Mouse (Mus musculus) activated CD4-positive, CD25-positive, alpha-beta regulatory T cell, adult 4 months (primary cell): ENCODE results near the gene Mfn2. TPM values are rescaled to one million over a fixed set of nuclear protein-coding genes. Genes with fewer than 3 reads are reported as not detected.

Experiments used
- ATAC-seq: one replicate; pipeline ENCODE4 v1.8.0; 2017
- polyA plus RNA-seq, 2 experiments: library from polyadenylated mRNA; unstranded; fragments of 100-300 nt; shearing (Covaris generic); gene quantifications; one replicate each; pipeline ENCODE4 v1.2.1; 2017

Gene Mfn2
- polyA plus RNA-seq: 10 to 100 TPM; 17.2 to 23.9 TPM

DNA sequence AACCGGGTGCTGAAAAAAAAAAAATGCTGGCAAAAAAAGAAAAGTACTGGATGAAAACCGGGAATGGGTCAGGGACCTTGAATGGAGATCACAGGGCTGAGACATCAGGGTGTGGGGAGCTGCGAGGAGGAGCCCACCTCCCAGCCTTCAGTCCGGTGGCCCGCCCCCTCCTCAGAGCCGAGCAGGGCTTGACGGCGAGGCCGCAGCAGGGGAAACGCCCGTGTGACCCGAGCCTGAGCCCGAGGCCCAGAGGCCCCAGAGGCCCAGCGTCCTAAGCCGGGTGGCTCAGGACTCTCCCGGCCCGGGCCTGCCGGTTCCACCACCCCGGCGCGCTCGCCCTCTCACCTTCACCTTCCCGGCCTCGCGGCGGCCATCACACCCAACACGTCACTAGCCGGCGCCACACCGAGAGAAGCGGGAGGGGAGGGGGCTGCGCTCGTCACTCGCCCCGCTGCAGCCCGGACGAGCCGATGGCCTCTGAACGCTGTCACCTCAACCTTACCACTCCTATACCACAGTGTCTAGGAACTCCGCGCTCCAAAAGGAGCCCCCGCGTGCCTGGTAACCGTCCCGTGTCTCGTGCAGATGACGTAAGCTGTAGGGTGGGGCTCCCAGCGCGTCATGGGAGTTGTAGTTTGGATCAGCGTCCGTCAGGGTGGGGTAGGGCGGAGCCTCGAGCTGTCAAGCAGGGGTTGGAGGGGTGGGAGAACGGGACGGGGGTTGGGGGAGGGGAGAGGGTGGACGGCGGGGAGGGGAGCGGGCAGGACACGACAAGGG, at the start of gene Mfn2:
Gene Mfn2, minus strand, starts transcription at position 392 of the 777 bp plus-strand sequence.
- ATAC-seq: peak; percentile 90

DNA sequence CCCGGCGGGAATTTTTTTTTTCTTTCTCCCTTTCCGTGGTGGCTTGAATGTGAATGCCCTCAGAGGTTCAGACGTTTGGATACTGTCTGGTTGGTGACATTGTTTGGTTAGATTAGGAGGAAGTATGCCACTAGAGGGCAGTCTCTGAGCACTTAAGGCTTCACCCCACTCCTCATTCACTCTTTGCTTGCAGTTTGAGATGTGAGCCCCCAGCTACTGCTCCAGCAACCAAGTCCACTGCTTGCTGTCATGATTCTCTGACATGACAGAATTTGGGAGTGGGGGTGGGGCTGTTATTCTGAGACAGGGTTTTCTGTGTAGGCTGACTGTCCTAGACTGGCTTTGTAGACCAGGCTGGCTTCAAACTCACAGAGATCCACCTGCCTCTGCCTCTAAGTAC, 49.1 kb upstream of the Mfn2 start:
- ATAC-seq: peak; percentile 69

DNA sequence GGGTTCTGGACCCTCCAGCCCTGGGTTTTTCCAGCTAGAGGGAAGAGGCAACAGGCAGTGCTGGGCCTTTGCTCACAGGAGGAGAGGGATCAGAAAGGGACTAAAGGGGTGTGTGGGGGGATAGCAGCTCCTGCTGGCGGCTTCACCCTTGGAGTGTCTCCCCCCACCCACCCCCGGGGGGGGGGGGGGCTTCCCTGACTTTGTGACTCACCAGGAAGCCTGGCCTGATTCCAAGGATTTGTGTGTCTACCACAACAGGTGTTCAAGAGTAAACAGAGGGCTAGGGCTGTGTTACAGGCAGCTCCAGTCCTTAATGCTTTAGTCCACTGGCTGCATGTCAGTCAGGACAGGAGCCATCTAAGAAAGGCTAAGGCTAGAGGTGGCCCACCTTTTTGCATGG, 43.0 kb upstream of the Mfn2 start:
- no peak for ATAC-seq

DNA sequence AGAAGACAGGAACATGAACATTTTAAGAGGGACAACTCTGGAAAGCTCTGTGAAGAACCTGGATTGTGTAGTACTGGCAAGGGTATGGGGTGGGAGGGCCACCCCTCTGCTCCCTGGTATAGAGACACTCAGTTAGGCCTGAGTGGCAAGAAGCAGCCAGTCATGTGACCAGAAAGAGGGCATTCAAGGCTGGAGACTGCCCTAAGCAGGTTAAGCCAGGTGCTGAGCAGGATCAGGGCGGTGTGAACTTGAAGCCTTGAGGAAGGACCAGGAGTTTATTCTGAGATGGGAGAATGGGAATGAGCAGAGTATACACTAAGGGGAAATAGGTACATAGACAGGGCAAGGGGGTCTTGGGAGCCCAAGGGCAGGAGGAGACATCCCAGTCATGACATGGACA, 38.5 kb upstream of the Mfn2 start:
- ATAC-seq: no peak

DNA sequence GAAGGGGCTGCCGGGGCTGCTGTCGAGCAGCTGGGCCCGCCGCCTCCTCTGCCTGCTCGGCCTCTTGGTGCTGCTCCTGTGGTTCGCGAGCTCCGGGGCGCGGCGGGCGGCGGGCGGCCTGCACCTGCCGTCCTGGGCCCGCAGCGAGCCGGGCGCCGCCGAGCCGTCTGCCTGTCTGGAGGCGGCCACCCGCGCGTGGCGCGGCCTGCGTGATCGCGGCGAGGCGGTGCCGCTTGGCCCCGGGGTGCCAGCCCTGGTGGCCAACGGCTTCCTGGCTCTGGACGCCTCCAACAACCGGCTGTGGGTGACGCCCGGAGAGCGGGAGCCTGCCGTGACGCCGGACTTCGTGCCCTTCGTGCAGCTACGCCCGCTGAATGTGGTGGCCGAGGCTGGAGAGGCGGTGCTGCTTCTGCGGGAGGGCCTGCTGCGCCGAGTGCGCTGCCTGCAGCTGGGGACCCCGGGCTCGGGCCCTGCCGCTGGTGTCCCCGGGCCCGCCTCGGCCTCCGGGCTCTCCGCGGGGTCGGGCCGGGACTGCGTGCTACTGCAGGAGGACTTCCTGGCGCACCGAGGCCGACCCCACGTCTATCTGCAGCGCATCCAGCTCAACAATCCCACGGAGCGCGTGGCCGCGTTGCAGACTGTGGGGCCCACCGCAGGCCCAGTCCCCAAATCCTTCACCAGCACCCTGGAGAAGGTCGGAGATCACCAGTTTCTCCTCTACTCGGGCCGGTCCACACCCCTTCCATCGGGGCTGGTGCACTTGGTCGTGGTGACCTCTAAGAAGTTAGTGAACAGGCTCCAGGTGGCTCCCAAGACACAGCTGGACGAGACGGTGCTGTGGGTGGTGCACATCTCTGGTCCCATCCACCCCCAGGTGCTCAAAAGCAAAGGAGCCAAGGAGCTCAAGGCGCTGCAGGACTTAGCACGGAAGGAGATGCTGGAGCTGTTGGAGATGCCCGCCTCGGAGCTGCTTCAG, 36.8 kb upstream of the Mfn2 start:
- ATAC-seq: peak; percentile 30

DNA sequence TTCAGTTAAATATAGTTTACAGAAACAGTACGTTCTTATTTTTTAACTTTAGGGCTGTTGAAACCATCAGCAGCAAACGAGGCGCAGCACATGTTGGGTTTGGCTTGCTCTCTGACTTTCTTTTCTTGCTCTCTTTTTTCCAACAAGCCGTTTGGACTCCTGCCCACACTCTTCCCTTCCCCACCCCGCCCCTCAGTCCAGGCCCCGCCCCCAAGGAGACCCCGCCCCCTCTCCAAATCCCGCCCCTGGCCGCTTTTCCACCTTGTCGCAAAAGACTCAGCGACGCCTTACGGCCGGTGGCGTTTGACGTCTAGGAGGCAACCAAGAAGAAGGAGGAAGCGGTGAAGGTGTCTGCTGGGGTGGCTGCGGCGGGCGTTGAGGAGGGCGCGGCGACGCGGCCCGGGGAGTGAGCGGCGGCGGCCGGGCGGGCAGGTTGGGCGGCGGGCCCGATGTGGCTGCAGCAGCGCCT, 36.1 kb upstream of the Mfn2 start, which contains the start of gene 2510039O18Rik:
Gene 2510039O18Rik, plus strand, starts transcription at position 320 of the 469 bp plus-strand sequence.
- ATAC-seq: peak; percentile 75

DNA sequence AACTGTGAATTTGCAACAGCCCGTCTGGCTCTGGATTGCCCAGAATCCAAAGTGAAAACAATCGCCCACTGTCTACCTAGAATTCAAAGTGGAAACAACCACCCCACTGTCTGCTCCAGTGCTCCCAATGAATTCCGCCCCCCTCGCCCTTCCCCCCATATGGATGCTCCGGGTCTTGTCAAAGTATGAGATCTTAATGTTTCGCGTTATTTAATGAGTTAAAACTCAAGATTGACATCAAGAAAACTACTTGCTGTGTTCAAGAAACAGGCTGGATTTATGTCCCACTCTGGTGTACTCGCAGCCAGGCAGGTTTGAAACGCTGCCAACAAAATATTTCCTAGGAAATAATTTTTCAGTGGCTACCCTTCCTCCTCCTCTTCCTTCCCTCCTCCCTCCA, 35.6 kb upstream of the Mfn2 start:
- no peak for ATAC-seq

DNA sequence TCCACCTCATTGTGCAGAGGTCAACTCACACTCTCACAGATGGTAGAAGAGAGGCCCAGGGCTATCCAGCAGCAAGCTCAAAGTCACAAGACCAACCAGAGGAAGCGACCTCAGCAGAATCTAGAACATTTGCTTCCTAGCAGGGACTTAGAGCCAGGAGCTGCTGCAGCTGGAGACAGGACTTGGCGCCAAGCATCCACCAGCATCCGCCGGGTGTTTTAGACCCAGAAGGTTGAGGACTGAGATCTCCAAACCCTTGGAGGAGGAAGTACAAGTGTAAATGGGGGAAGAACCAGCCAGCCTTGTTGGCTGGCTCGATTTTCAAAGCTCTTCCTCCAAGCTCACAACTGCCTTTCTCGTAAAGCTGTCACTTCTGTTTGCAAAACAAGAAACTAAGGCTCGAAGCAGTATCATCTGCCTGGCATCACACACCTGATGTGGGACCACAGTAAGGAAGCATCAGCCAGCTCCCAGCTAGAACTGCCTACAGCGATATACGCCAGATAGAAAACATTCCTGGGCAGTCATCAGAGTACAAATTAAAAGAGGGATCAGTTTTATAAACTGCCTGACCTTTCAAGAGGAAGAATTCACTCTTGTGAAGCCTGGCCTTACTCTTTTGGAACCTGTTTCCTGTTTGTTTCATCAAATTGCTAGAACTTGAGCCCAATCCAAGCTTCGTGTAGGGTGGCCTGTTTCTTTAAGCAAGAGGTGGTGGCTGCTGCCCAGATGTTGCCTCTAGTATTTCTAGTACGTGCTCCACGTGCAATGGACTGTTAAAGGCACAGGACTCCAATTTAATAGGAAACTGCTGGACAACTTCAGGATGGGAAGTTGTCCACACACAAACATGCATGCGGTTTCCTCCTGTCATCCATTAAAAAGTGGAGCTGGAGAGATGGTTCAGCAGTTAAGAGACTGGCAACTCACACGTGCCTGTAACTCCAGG, 33.9 kb upstream of the Mfn2 start:
- no peak for ATAC-seq

DNA sequence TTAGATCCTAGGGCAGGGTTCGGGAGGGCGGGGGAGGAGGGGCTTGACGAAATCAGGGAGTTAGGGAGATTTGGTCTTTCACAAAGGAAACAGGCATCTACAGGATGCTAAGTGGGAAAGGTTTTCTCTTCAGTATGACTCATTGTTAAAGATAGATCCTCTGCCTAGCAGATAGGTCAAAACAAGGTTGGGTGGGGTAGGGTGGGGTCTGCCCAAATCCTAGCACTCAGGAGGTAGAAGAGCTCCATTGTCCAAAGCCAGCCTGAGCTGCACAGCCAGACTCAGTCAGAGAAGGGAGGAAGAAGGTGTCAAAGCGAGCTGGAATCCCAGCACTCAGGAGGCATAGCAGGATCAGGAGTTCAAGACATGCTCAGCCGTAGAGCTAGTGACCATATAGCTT, 33.0 kb upstream of the Mfn2 start:
- no peak for ATAC-seq

DNA sequence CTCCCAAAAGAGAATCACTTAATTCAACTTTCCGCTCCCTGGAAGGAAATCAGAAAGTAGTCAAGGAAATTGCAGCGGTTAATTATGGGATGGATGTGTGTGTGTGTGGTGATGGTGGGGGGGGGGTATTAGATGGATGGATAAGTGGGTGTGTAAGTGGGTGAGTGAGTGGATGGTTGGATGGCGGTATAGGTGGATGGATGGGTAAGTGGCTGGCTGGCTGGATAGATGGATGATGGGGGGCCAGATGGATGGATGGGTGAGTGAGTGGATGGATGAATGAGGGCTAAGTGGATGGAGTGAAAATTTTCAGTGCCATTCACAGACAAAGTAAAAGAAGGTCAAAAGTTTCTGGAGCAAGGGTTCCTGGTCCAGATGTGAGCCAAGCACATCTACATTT, 32.5 kb upstream of the Mfn2 start:
- no peak for ATAC-seq

DNA sequence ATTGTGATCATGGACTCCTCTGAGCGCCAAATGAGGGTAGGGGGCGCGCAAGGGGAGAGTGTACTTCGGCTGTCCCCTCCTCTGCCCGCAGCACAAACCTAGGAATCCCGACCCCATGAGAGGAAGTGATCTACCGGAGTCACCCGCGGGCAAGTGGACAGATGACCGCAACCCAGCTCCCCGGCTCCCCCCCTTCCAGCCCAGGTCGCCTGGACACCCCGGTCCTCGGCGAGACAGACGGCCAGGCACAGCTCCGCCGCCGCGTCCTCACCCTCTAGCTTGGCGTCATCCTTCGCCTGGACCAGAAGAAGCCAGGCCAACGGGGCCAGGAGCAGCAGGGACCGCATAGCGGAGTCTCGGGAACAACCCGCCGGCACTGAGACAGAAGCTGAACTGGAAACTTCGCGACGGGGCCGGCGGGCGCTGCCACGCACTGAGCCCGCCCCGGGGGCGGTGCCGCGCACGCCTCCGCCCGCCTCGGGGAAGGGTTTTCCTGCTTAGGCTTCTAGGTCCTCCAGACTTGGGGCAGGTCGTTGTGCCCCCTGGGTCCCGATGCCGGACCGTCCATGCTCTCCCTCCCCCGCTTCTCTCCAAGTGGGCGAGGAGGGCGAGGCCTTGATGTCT, 31.9 kb upstream of the Mfn2 start, which contains the start of gene Plod1:
Gene Plod1, minus strand, starts transcription at position 437 of the 624 bp plus-strand sequence.
- ATAC-seq: peak; percentile 69

DNA sequence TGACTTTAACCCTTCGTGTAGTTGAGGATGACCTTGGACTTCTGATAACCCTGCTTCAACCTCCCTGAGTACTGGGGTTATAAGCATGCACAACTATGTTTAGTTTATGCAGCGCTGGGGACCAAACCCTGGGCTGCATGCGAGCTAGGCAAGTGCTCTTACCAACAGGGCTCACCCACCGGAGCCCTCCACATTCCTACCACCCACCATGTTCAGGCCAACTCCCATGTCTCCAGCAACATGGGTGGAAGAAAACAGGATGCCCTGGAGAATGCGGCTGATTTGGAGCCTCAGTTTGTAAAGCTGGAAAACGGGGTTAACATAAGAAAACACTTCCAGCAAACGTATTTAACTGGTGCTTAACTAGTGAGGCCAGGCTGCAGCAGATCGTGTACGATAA, 31.4 kb upstream of the Mfn2 start:
- ATAC-seq: no peak

DNA sequence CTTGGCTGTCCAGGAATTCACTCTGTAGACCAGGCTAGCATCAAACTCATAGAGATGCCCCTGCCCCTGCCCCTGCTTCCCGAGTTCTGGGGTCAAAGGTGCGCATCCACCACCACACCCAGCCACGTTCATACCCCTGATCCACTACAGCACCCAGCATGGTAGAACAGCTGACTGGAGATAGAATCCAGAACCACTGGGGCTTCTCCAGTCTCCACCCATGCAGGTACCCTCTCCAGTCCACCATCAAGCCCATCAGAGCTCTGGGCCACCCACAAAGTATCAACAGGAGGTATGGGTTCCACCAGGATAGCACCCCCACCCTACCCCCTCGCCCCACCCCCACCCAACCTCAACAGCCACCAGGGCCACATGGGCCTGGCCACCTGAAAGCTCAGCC, 30.1 kb upstream of the Mfn2 start:
- ATAC-seq: no peak

DNA sequence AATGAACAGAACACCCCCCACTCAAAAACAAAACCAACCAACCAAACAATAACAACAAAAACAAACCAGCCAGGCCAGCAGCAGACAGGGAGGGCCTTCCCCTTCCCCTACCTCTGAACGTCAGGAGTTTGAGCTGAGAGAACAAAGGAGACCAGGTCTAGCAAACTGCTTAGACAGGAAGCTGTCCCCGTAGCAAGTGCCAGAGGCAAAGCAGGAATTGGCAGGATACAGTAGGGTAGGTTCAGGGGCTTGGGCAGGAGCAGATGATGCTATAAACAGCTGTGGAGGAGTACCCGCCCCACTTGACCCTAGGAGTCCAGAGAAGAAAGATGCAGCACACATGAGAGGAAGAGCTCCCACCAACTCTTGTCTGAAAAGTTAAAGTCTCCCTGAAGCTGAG, 29.6 kb upstream of the Mfn2 start:
- ATAC-seq: no peak

DNA sequence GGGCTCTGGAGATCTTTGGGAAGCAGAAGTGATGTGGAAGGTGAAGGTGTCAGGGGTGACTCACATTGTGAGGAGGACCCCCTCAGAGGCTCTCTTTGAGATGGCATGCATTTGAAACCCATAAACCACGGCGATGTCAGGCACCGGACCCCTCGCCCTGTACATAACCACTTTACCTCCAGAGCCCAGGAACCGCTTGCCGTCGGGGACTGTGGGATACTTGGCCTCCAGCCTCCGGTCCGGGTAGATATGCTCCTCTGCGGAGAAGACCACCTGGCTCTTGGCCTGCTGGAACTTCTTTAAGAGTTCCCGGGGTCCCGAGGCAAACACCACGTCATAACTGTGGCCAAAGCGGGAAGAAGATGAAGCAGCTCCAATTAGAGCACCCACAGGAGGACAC, 26.4 kb upstream of the Mfn2 start:
- no peak for ATAC-seq

DNA sequence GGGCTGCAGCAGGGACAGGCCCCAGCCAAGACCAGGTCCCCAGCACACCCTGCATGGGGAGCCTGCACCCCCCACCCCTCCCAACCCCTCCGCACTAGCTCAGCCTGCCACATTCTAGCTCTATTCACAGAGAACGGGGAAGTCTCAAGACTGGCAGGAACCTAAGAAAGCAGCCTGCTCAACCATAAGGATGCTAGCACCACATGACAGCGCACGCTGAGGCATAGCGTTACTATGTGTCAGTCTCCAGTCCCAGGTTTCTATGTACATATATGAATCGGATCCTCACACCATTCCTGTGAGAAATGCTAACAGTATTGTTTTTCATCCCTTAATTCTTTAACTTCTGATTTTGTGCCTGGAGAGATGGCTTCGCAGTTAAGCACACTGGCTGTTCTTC, 24.0 kb upstream of the Mfn2 start:
- ATAC-seq: no peak

DNA sequence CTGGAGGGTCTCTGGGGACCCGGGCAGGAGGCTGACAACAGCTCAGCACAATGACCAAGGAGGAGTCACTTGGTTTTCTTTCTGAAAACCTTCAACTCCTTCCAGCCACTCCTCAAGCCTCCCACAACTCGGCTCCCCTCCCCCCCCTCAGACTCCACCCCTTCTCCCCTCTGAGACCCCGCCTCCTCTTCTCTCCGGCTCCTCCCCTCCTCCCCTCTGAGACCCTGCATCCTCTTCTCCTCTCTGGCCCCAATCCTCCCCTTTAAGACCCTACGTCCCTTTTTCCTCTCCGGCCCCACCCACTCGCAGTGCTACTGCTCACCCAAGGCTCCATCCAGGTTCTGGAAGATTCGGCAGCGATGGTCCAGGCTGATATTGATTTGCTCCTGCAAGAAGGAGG, 23.6 kb upstream of the Mfn2 start:
- no peak for ATAC-seq

DNA sequence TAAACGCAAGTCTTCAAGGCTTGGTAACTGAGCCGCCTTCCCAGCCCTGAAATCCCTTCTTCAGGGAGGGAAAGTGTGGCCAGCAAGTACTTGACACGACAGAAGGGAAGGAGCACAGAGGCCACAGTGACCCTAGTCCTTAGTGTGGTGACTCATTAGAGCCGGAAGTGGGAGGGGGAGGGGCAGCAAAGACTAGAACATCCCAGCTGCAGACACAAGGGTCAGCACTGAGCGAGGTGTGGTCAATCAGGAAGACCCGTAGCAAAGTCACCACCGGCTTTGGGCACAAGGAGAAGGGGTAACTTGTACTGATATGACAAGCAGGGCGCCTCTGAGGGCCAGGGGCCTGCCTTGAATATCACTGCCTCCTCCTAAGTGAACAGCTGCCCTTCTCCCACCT, 23.2 kb upstream of the Mfn2 start:
- ATAC-seq: no peak

DNA sequence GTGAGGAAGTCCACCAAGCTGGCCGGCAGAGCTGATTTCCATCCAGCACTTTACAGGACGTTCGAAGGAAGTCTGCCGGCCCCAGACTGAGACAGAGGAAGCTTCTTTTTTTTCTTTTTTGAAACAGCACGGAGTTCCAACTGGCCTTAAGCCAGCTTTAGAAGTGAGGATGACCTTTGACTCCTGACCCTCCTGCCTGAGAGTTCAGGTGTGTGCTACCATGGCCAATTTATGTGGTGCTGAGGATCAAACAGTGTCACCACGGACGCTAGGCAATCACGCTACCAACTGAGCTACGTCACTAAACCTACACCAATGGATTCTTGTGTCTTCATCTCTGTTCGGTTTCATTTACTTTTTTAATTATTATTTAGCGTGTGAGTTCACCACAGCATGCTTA, 17.8 kb upstream of the Mfn2 start:
- ATAC-seq: no peak

DNA sequence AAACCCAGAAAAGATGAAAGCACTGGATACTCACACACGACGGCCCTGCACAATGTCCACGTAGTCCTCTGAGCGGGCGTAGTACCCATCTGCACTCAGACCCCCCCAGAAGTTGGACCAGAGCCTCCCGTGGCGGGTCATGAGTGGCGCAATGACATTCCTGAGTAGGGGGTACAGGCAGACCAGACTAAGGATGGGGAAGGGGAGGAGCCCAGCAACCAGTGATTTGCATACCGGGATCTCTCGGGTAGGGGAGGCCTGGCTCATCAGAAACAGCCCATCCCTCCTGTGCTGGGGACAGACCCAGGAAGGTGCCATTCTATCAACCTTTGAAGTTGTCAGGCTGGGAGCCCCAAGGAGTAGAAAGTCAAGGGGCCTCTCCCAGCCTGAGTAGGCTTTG, 16.5 kb upstream of the Mfn2 start:
- ATAC-seq: no peak

DNA sequence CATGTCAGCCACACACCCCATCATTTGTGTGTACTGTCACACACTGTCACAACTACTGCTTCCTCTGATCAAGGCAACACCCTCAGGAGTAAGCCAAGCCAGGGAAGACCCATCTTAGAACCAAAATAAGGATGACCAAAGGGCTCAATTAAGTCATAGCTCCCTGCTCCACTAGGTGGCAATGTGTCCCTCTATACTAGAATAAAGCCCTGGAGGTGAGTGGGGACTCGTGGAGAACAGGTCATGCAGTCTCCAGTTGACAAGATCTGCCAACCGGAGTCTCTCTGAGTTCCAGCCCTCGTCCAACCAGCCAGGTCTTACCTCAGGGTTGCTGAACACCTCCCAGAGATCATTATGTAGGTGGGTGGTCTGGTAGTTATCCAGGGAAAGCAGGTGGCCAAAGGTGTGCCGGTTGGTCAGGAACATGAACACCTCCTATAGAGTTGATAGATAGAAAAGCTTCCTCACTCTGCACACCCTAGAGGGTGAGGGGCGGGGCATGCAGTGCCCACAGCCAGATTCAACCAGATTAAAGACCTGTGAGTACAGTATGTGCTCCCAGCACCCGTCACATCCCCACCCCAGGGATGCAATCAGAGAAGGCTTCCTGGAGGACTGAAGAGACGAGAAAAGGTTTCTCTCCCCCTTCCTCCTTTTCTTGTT, 14.1 kb upstream of the Mfn2 start:
- ATAC-seq: peak; percentile 66
